Mouse (Mus musculus): Measurements from ENCODE around the gene Creg1. TPM values are rescaled to one million over a fixed set of nuclear protein-coding genes. Genes with fewer than 3 reads are reported as not detected.

Gene Creg1
- polyA plus RNA-seq (2015; fragmentation: Nextera tagmentation; extraction: Ambion mirVana): 334 TPM in 2 replicates

GRCm38 (mm10) chr1:165763635-165764372 is at the start of gene Creg1:
Gene Creg1 (plus strand): TSS chr1:165763746.
- H3K27ac ChIP-seq (replicated peaks): peak within 1 kb of the TSS; percentile 98
- H3K4me3 ChIP-seq (replicated peaks): peak within 1 kb of the TSS; percentile 88
- peaks cover 11% of the 10 kb centered on the region for H3K36me3 ChIP-seq (replicated peaks)
- no peaks in the 10 kb centered on the region for H3K9me3 ChIP-seq (replicated peaks)
- no peaks in the 10 kb centered on the region for H3K27me3 ChIP-seq
- peak within 1 kb of the TSS; percentile 96 for H3K9ac ChIP-seq
- peaks cover 57% of the 10 kb centered on the region for H3K4me1 ChIP-seq (replicated peaks)
- WGBS (ENCODE audit: insufficient replicate concordance): 0% methylated on average over 57 of the region's 57 CpGs
- ATAC-seq (ENCODE audit: insufficient read depth): peak; percentile 88
- H3K4me2 ChIP-seq: peak within 1 kb of the TSS; percentile 87

- WGBS (ENCODE audit: insufficient replicate concordance): 55% methylated on average over 5 of the region's 5 CpGs
These were observed 49.7 kb upstream of the Creg1 start for GRCm38 (mm10) chr1:165713798-165714197.

GRCm38 (mm10) chr1:165716426-165716825 is 47.1 kb upstream of the Creg1 start:
- ATAC-seq (ENCODE audit: insufficient read depth): no peak
- WGBS (ENCODE audit: insufficient replicate concordance): 71% methylated on average over 4 of the region's 4 CpGs

More at GRCm38 (mm10) chr1:165713798-165714197, 49.7 kb upstream of the Creg1 start:
- Histone ChIP-seq H3K27me3 (peaks cover 3% of the 10 kb centered on the region; the same call in 1 of the 2 replicates), H3K27ac (replicated peaks) (no peak overlapping the region), H3K4me2 (no peak overlapping the region), H3K9me3 (replicated peaks) (no peaks in the 10 kb centered on the region), H3K9ac (no peak overlapping the region), H3K4me1 (replicated peaks) (peaks cover 32% of the 10 kb centered on the region), H3K36me3 (replicated peaks) (no peaks in the 10 kb centered on the region), H3K4me3 (replicated peaks) (no peak overlapping the region)
- no peak for ATAC-seq (ENCODE audit: insufficient read depth)

GRCm38 (mm10) chr1:165717711-165718542 is 45.6 kb upstream of the Creg1 start:
- Histone ChIP-seq H3K4me2 (peak overlapping the region; percentile 42), H3K4me3 (replicated peaks) (no peak overlapping the region), H3K36me3 (replicated peaks) (no peaks in the 10 kb centered on the region), H3K9me3 (replicated peaks) (no peaks in the 10 kb centered on the region), H3K4me1 (replicated peaks) (peaks cover 18% of the 10 kb centered on the region), H3K27me3 (no peaks in the 10 kb centered on the region), H3K27ac (replicated peaks) (peak overlapping the region; percentile 67), H3K9ac (no peak overlapping the region)
- peak; percentile 69 for ATAC-seq (ENCODE audit: insufficient read depth)
- 20% methylated on average over 11 of the region's 11 CpGs for WGBS (ENCODE audit: insufficient replicate concordance)

More at GRCm38 (mm10) chr1:165716426-165716825, 47.1 kb upstream of the Creg1 start:
- H3K9ac ChIP-seq: no peak overlapping the region
- no peaks in the 10 kb centered on the region for H3K27me3 ChIP-seq
- no peak overlapping the region for H3K4me2 ChIP-seq
- H3K9me3 ChIP-seq (replicated peaks): no peaks in the 10 kb centered on the region
- no peak overlapping the region for H3K4me3 ChIP-seq (replicated peaks)
- no peak overlapping the region for H3K27ac ChIP-seq (replicated peaks)
- H3K4me1 ChIP-seq (replicated peaks): peaks cover 18% of the 10 kb centered on the region
- no peaks in the 10 kb centered on the region for H3K36me3 ChIP-seq (replicated peaks)

- Histone ChIP-seq H3K36me3 (replicated peaks) (no peaks in the 10 kb centered on the region), H3K9ac (no peak overlapping the region), H3K4me2 (peak overlapping the region; percentile 42), H3K4me3 (replicated peaks) (no peak overlapping the region), H3K27ac (replicated peaks) (peak overlapping the region; percentile 67), H3K4me1 (replicated peaks) (peaks cover 18% of the 10 kb centered on the region), H3K27me3 (no peaks in the 10 kb centered on the region), H3K9me3 (replicated peaks) (no peaks in the 10 kb centered on the region)
- ATAC-seq (ENCODE audit: insufficient read depth): no peak
- WGBS (ENCODE audit: insufficient replicate concordance): 14% methylated on average over 15 of the region's 15 CpGs
These were observed 44.9 kb upstream of the Creg1 start for GRCm38 (mm10) chr1:165718543-165719105.

GRCm38 (mm10) chr1:165722531-165723123 is 40.9 kb upstream of the Creg1 start:
- Histone ChIP-seq H3K4me2 (no peak overlapping the region), H3K27me3 (no peaks in the 10 kb centered on the region), H3K36me3 (replicated peaks) (no peaks in the 10 kb centered on the region), H3K9ac (no peak overlapping the region), H3K27ac (replicated peaks) (no peak overlapping the region), H3K4me1 (replicated peaks) (peaks cover 19% of the 10 kb centered on the region), H3K4me3 (replicated peaks) (no peak overlapping the region), H3K9me3 (replicated peaks) (no peaks in the 10 kb centered on the region)
- ATAC-seq (ENCODE audit: insufficient read depth): no peak
- 54% methylated on average over 9 of the region's 9 CpGs for WGBS (ENCODE audit: insufficient replicate concordance)

- 40% methylated on average over 11 of the region's 11 CpGs for WGBS (ENCODE audit: insufficient replicate concordance)
- Histone ChIP-seq H3K4me2 (no peak overlapping the region), H3K27ac (replicated peaks) (no peak overlapping the region), H3K9me3 (replicated peaks) (no peaks in the 10 kb centered on the region), H3K36me3 (replicated peaks) (no peaks in the 10 kb centered on the region), H3K4me1 (replicated peaks) (peaks cover 7% of the 10 kb centered on the region; the same call in 1 of the 2 replicates), H3K4me3 (replicated peaks) (no peak overlapping the region), H3K27me3 (no peaks in the 10 kb centered on the region), H3K9ac (no peak overlapping the region)
- ATAC-seq (ENCODE audit: insufficient read depth): no peak
These were observed 39.1 kb upstream of the Creg1 start for GRCm38 (mm10) chr1:165724219-165725033.

- no peaks in the 10 kb centered on the region for H3K9me3 ChIP-seq (replicated peaks)
- WGBS (ENCODE audit: insufficient replicate concordance): 64% methylated on average over 4 of the region's 4 CpGs
- no peaks in the 10 kb centered on the region for H3K27me3 ChIP-seq
- ATAC-seq (ENCODE audit: insufficient read depth): no peak
- H3K4me3 ChIP-seq (replicated peaks): no peak overlapping the region
- H3K36me3 ChIP-seq (replicated peaks): no peaks in the 10 kb centered on the region
- H3K27ac ChIP-seq (replicated peaks): no peak overlapping the region
- H3K9ac ChIP-seq: no peak overlapping the region
- H3K4me1 ChIP-seq (replicated peaks): peaks cover 7% of the 10 kb centered on the region; the same call in 1 of the 2 replicates
- no peak overlapping the region for H3K4me2 ChIP-seq
These were observed 38.4 kb upstream of the Creg1 start for GRCm38 (mm10) chr1:165725039-165725644.

- no peak overlapping the region for H3K27ac ChIP-seq (replicated peaks)
- WGBS (ENCODE audit: insufficient replicate concordance): 46% methylated on average over 1 of the region's 1 CpGs
- ATAC-seq (ENCODE audit: insufficient read depth): no peak
- no peaks in the 10 kb centered on the region for H3K9me3 ChIP-seq (replicated peaks)
- peaks cover 7% of the 10 kb centered on the region; the same call in 1 of the 2 replicates for H3K4me1 ChIP-seq (replicated peaks)
- no peaks in the 10 kb centered on the region for H3K36me3 ChIP-seq (replicated peaks)
- no peak overlapping the region for H3K4me3 ChIP-seq (replicated peaks)
- H3K4me2 ChIP-seq: no peak overlapping the region
- no peak overlapping the region for H3K9ac ChIP-seq
- H3K27me3 ChIP-seq: no peaks in the 10 kb centered on the region
These were observed 36.6 kb upstream of the Creg1 start for GRCm38 (mm10) chr1:165726986-165727385.

Measured in liver, embryonic 15.5 days (tissue).